In genomic region chr17:47184148-47184547, GRCm38 (mm10) we compare ENCODE assay signal across 12 mouse cellular contexts.
DNase-seq lines count a peak whose midpoint lies in the region; ATAC-seq and TF ChIP-seq lines count a peak whose summit lies in the region.
"Had no signal": no experiment of that assay in that cellular context is flagged by ENCODE, and none has a peak within 500 bp of the region (broad histone marks: within the 10 kb centered on the region; RNA-seq: fewer than 3 reads in every experiment).

No protein-coding gene starts in this region.

- peak overlapping the region; percentile 56 for H3K27ac ChIP-seq in heart, embryonic 16.5 days (ENCODE audit: low read length)
- H3K27ac ChIP-seq: kidney, postnatal 0 days had no signal

- ATAC-seq in G1E (ENCODE audit: extremely low read depth, insufficient number of reproducible peaks, low FRiP score, poor library complexity, severe bottlenecking): peak; percentile 45; the same call in 1 of the 2 replicates
- no peak for ATAC-seq in heart, embryonic 16.5 days (replicated peaks; ENCODE audit: extremely low read depth, insufficient read depth, low FRiP score)
- ATAC-seq in inflammation-experienced regulatory T-cells, adult 6 months: no peak
- ATAC-seq: Patski had no signal

- H3K36me3 ChIP-seq in G1E (replicated peaks): no peaks in the 10 kb centered on the region
- H3K36me3 ChIP-seq in heart, embryonic 16.5 days (ENCODE audit: control insufficient read depth, insufficient read depth): no peaks in the 10 kb centered on the region

- no peaks in the 10 kb centered on the region for H3K27me3 ChIP-seq in G1E (ENCODE audit: insufficient read depth, low read length)
- no peaks in the 10 kb centered on the region for H3K27me3 ChIP-seq in heart, embryonic 16.5 days (ENCODE audit: control insufficient read depth, insufficient read depth, low read length)
- H3K27me3 ChIP-seq: Patski had no signal

- no peak overlapping the region for H3K4me3 ChIP-seq in G1E (ENCODE audit: low read depth, low read length)
- H3K4me3 ChIP-seq in heart, embryonic 16.5 days (ENCODE audit: low read length): no peak overlapping the region

- peak; percentile 36 for DNase-seq in adrenal gland, postnatal 25 days
- DNase-seq in adrenal gland, postnatal 4 days (ENCODE audit: low spot score in 2 of 2): no peak
- DNase-seq in G1E (ENCODE audit: low spot score): peak; percentile 48
- DNase-seq in lung, postnatal 14 days: peak; percentile 69
- no peak for DNase-seq in thymus, postnatal 0 days (ENCODE audit: low spot score)
- no peak for DNase-seq in cerebellum, adult 9-11 months
- DNase-seq: gastrocnemius, postnatal 14 days; left cerebral cortex, postnatal 4 days had no signal

- WGBS in heart, embryonic 16.5 days: 41% methylated on average over 6 of the region's 6 CpGs

- H3K4me2 ChIP-seq in heart, embryonic 16.5 days (ENCODE audit: low read depth, low read length): no peak overlapping the region

- no peak for TF ChIP-seq CTCF in G1E (IDR thresholded peaks at IDR 0.05; ENCODE audit: low read depth, low read length)

- H3K4me1 ChIP-seq in G1E (ENCODE audit: insufficient read depth, low read depth, low read length): peaks cover 10% of the 10 kb centered on the region
- H3K4me1 ChIP-seq in heart, embryonic 16.5 days (ENCODE audit: control insufficient read depth, insufficient read depth, low read length): peaks cover 22% of the 10 kb centered on the region

- no peaks in the 10 kb centered on the region for H3K9me3 ChIP-seq in G1E (replicated peaks)
- no peaks in the 10 kb centered on the region for H3K9me3 ChIP-seq in heart, embryonic 16.5 days (replicated peaks; ENCODE audit: control insufficient read depth, low read length)

- H3K9ac ChIP-seq in heart, embryonic 16.5 days (ENCODE audit: low read length): no peak overlapping the region

Comparison
In these comparisons a context has a peak if more than half of its experiments do, and no peak if none do; other contexts are left out.
1. DNase-seq: peak in adrenal gland, postnatal 25 days (single experiment), G1E (single experiment) and lung, postnatal 14 days (single experiment); none in adrenal gland, postnatal 4 days (0 of 2), thymus, postnatal 0 days (single experiment) and cerebellum, adult 9-11 months (single experiment).